28 mouse cellular contexts compared by ENCODE assay signal in the genomic region with DNA sequence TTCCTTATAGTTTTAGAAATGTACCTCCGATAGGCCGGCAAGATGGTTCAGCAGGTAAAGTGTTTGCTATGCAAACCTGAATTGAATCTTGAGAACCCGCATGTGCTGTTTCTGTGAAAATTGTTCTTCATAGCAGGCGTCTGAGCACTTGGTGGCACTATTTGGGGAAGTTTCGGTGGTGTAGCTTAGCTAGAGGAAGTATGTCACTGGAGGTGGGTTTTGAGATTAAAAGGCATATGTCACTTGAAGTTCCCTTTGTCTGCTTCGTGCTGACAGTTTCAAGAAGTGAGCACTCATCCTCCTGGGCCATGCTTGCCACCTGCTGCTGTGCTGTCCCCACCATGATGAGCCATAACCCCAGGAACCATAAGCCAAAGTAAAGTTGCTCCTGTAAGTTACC. TPM values are rescaled to one million over a fixed set of nuclear protein-coding genes. Genes with fewer than 3 reads are reported as not detected.
A peak's percentile ranks its signal among the peaks of the same experiment; 100 is the strongest.
DNase-seq lines count a peak whose midpoint lies in the region; ATAC-seq and TF ChIP-seq lines count a peak whose summit lies in the region.
"Had no signal": no experiment of that assay in that cellular context is flagged by ENCODE, and none has a peak within 500 bp of the region (broad histone marks: within the 10 kb centered on the region; RNA-seq: fewer than 3 reads in every experiment).

No protein-coding gene starts in this region.

- no peaks in the 10 kb centered on the region for H3K4me1 ChIP-seq in heart, embryonic 10.5 days
- peaks cover 3 to 17% of the 10 kb centered on the region in 2 experiments for H3K4me1 ChIP-seq in CH12.LX (ENCODE audit: control insufficient read depth in 1 of 2, insufficient read depth in 2 of 2)
- no peaks in the 10 kb centered on the region for H3K4me1 ChIP-seq in liver, embryonic 12.5 days
- H3K4me1 ChIP-seq in limb, embryonic 10.5 days, result no peaks in the 10 kb centered on the region
- H3K4me1 ChIP-seq: heart, embryonic 12.5 days; lung, embryonic 15.5 days; midbrain, embryonic 10.5 days; midbrain, embryonic 15.5 days; neural tube, embryonic 12.5 days had no signal

- TF ChIP-seq POLR2A in CH12.LX (IDR thresholded peaks at IDR 0.05; ENCODE audit: low read depth, low read length), result peak; percentile 34; the same call in 1 of the 2 replicates

- ATAC-seq in granulocyte monocyte progenitor cell, adult 5-6 weeks (replicated peaks; ENCODE audit: poor library complexity, severe bottlenecking), result peak; percentile 99
- ATAC-seq in monocyte, adult 5-6 weeks (replicated peaks; ENCODE audit: insufficient number of reproducible peaks, low FRiP score, low TSS enrichment, poor library complexity, severe bottlenecking), result peak; percentile 70; the same call in 1 of the 2 replicates
- ATAC-seq in liver, embryonic 12.5 days, result no peak
- ATAC-seq: activated CD4-positive, CD25-positive, alpha-beta regulatory T cell, adult 4 months; forebrain, embryonic 16.5 days; inflammation-experienced regulatory T-cells, adult 6 months; midbrain, embryonic 15.5 days had no signal

- dilution Hi-C loops in CH12.LX (cut with MboI; ENCODE audit: extremely low pct_ligation_motif_present, extremely low pct_unique_long_range_greater_than_20kb, low sequenced_read_pairs), result no loop called here

- no peaks in the 10 kb centered on the region for H3K36me3 ChIP-seq in heart, embryonic 10.5 days
- no peaks in the 10 kb centered on the region for H3K36me3 ChIP-seq in CH12.LX (replicated peaks in 1 of 2; ENCODE audit: control insufficient read depth in 1 of 2, insufficient read depth in 1 of 2, low read length in 1 of 2)
- no peaks in the 10 kb centered on the region for H3K36me3 ChIP-seq in liver, embryonic 12.5 days
- no peaks in the 10 kb centered on the region for H3K36me3 ChIP-seq in limb, embryonic 10.5 days
- H3K36me3 ChIP-seq: heart, embryonic 12.5 days; lung, embryonic 15.5 days; midbrain, embryonic 10.5 days; midbrain, embryonic 15.5 days; neural tube, embryonic 12.5 days had no signal

- peak in 1 of 2 experiments; percentile 47; a peak in 2 of 4 replicates for TF ChIP-seq CTCF in CH12.LX (conservative IDR thresholded peaks at IDR 0.05 in 1 of 2, IDR thresholded peaks at IDR 0.05 in 1 of 2; ENCODE audit: low read depth in 2 of 2, low read length in 2 of 2)

- WGBS in heart, embryonic 10.5 days, result 65% methylated on average over 6 of the region's 6 CpGs
- 42% methylated on average over 6 of the region's 6 CpGs for WGBS in liver, embryonic 12.5 days (ENCODE audit: insufficient replicate concordance)
- WGBS in limb, embryonic 10.5 days, result 82% methylated on average over 6 of the region's 6 CpGs

- H3K27ac ChIP-seq in heart, embryonic 10.5 days, result no peak overlapping the region
- no peak overlapping the region; the same call in 1 of the 2 replicates for H3K27ac ChIP-seq in CH12.LX (ENCODE audit: insufficient read depth, low read depth)
- H3K27ac ChIP-seq in liver, embryonic 12.5 days, result no peak overlapping the region
- no peak overlapping the region for H3K27ac ChIP-seq in limb, embryonic 10.5 days
- H3K27ac ChIP-seq: hindbrain, embryonic 14.5 days; lung, embryonic 15.5 days; midbrain, embryonic 10.5 days; midbrain, embryonic 15.5 days; neural tube, embryonic 12.5 days had no signal

- peak; percentile 56 for DNase-seq in heart, adult 11 months
- no peak for DNase-seq in heart, embryonic 10.5 days (ENCODE audit: low spot score)
- peak; percentile 70 for DNase-seq in CH12.LX (ENCODE audit: extremely low read depth)
- no peak for DNase-seq in neural tube, embryonic 10.5 days (ENCODE audit: extremely low spot score, low spot score)
- no peak for DNase-seq in limb, embryonic 10.5 days (ENCODE audit: low spot score)
- DNase-seq: adrenal gland, adult 8-10 months; cerebellum, adult 11 months; cerebellum, adult 9-11 months; gastrocnemius, postnatal 10 days; heart, adult 18-20 months; heart, postnatal 4 days; kidney, adult 11 months; kidney, postnatal 14 days; layer of hippocampus, adult 9-11 months; lung, postnatal 4 days had no signal

- H3K79me2 ChIP-seq in CH12.LX (replicated peaks; ENCODE audit: control insufficient read depth, extremely low read depth, insufficient read depth, poor library complexity, severe bottlenecking), result no peaks in the 10 kb centered on the region

- TF ChIP-seq RAD21 in CH12.LX (IDR thresholded peaks at IDR 0.05; ENCODE audit: low read depth, low read length), result no peak

- in situ Hi-C loops in CH12.LX (cut with MboI; ENCODE audit: low pct_ligation_motif_present, low pct_unique_long_range_greater_than_20kb, low sequenced_read_pairs), result loop anchor here (10.0 kb wide), 2 partner anchors 143 to 387 kb away; a partner anchor contains a TSS

- no peak overlapping the region for H3K4me3 ChIP-seq in heart, embryonic 10.5 days
- peak overlapping the region in 2 of 3 experiments; percentile 16 to 29 for H3K4me3 ChIP-seq in CH12.LX (replicated peaks in 1 of 3; ENCODE audit: low read depth in 2 of 3, low read length in 2 of 3, poor library complexity in 1 of 3)
- H3K4me3 ChIP-seq in liver, embryonic 12.5 days, result no peak overlapping the region
- no peak overlapping the region for H3K4me3 ChIP-seq in limb, embryonic 10.5 days
- H3K4me3 ChIP-seq: erythroblast, embryonic 14.5 days; heart, embryonic 12.5 days; lung, embryonic 15.5 days; midbrain, embryonic 10.5 days; midbrain, embryonic 15.5 days; neural tube, embryonic 12.5 days had no signal

- no peaks in the 10 kb centered on the region for H3K9me3 ChIP-seq in heart, embryonic 10.5 days
- peaks cover 7% of the 10 kb centered on the region for H3K9me3 ChIP-seq in CH12.LX (replicated peaks; ENCODE audit: low read length)
- H3K9me3 ChIP-seq in liver, embryonic 12.5 days (replicated peaks), result peaks cover 4% of the 10 kb centered on the region
- no peaks in the 10 kb centered on the region for H3K9me3 ChIP-seq in limb, embryonic 10.5 days (replicated peaks)
- H3K9me3 ChIP-seq: lung, embryonic 15.5 days; midbrain, embryonic 15.5 days had no signal

- no peak for TF ChIP-seq EP300 in CH12.LX (IDR thresholded peaks at IDR 0.05; ENCODE audit: low read length)

- H3K9ac ChIP-seq in CH12.LX (ENCODE audit: insufficient read depth, low read depth), result peak overlapping the region; percentile 45; the same call in 1 of the 2 replicates
- no peak overlapping the region for H3K9ac ChIP-seq in liver, embryonic 12.5 days
- H3K9ac ChIP-seq: heart, embryonic 12.5 days; hindbrain, embryonic 14.5 days; lung, embryonic 15.5 days; midbrain, embryonic 15.5 days; neural tube, embryonic 12.5 days had no signal

- H3K27me3 ChIP-seq in heart, embryonic 10.5 days (ENCODE audit: insufficient read depth, poor library complexity, severe bottlenecking), result no peaks in the 10 kb centered on the region
- H3K27me3 ChIP-seq in CH12.LX (replicated peaks), result no peaks in the 10 kb centered on the region
- H3K27me3 ChIP-seq in liver, embryonic 12.5 days (replicated peaks), result no peaks in the 10 kb centered on the region
- H3K27me3 ChIP-seq in limb, embryonic 10.5 days (ENCODE audit: low read depth, poor library complexity, severe bottlenecking), result no peaks in the 10 kb centered on the region
- H3K27me3 ChIP-seq: heart, embryonic 12.5 days; lung, embryonic 15.5 days; midbrain, embryonic 15.5 days; neural tube, embryonic 12.5 days had no signal

- H3K4me2 ChIP-seq in CH12.LX (ENCODE audit: insufficient read depth, low read depth, poor library complexity, severe bottlenecking), result peak overlapping the region; percentile 78; the same call in 1 of the 2 replicates
- no peak overlapping the region for H3K4me2 ChIP-seq in liver, embryonic 12.5 days
- H3K4me2 ChIP-seq: heart, embryonic 12.5 days; hindbrain, embryonic 14.5 days; lung, embryonic 15.5 days; midbrain, embryonic 15.5 days; neural tube, embryonic 12.5 days had no signal

RNA-seq across cellular contexts. Expression of a gene that starts 8.2 kb away (rescaled TPM):
- 439 and 487 TPM in 2 replicates for polyA plus RNA-seq in heart, embryonic 10.5 days (2016; fragmentation: Nextera tagmentation; extraction: Ambion mirVana)
- total RNA-seq in CH12.LX (2012; rRNA removed) (205 and 227 TPM in 2 replicates), CH12.LX (2014; rRNA removed) (222 and 253 TPM in 2 replicates)
- polyA plus RNA-seq in CH12.LX (2012; ENCODE audit: insufficient read length, low read depth), result 144 and 159 TPM in 2 replicates
- total RNA-seq in granulocyte monocyte progenitor cell, adult 5-6 weeks (2014; fragmentation: Nextera tagmentation), result 158 and 183 TPM in 2 replicates
- 46.9 and 72.7 TPM in 2 replicates for total RNA-seq in granulocyte monocyte progenitor cell, adult 5-6 weeks (2017)
- total RNA-seq in monocyte, adult 5-6 weeks (2017), result 19.6 to 49.3 TPM (median 45.1 TPM) in 3 replicates
- polyA plus RNA-seq in liver, embryonic 12.5 days (2016; fragmentation: Nextera tagmentation; extraction: Ambion mirVana), result 207 and 214 TPM in 2 replicates
- polyA plus RNA-seq in limb, embryonic 10.5 days (2016; fragmentation: Nextera tagmentation; extraction: Ambion mirVana), result 321 and 322 TPM in 2 replicates

RNA-seq across cellular contexts. Expression of a gene that starts 17.8 kb away (rescaled TPM):
- polyA plus RNA-seq in heart, embryonic 10.5 days (2016; fragmentation: Nextera tagmentation; extraction: Ambion mirVana), result 34.9 and 40.9 TPM in 2 replicates
- total RNA-seq in CH12.LX (2012; rRNA removed) (23.1 and 28.7 TPM in 2 replicates), CH12.LX (2014; rRNA removed) (36.1 and 39.7 TPM in 2 replicates)
- polyA plus RNA-seq in CH12.LX (2012; ENCODE audit: insufficient read length, low read depth), result 38.9 and 43.8 TPM in 2 replicates
- 37.2 and 41.3 TPM in 2 replicates for total RNA-seq in granulocyte monocyte progenitor cell, adult 5-6 weeks (2014; fragmentation: Nextera tagmentation)
- total RNA-seq in granulocyte monocyte progenitor cell, adult 5-6 weeks (2017), result 93.1 and 94.7 TPM in 2 replicates
- 78.8 to 88.0 TPM (median 79.8 TPM) in 3 replicates for total RNA-seq in monocyte, adult 5-6 weeks (2017)
- polyA plus RNA-seq in liver, embryonic 12.5 days (2016; fragmentation: Nextera tagmentation; extraction: Ambion mirVana), result 26.5 and 26.7 TPM in 2 replicates
- 46.7 and 54.3 TPM in 2 replicates for polyA plus RNA-seq in limb, embryonic 10.5 days (2016; fragmentation: Nextera tagmentation; extraction: Ambion mirVana)

RNA-seq across cellular contexts. Expression of a gene that starts 18.0 kb away (rescaled TPM):
- 16.3 and 23.2 TPM in 2 replicates for polyA plus RNA-seq in heart, embryonic 10.5 days (2016; fragmentation: Nextera tagmentation; extraction: Ambion mirVana)
- total RNA-seq in CH12.LX (2012; rRNA removed) (6.5 and 7.8 TPM in 2 replicates), CH12.LX (2014; rRNA removed) (1.6 and 2.2 TPM in 2 replicates)
- 7.2 and 9.7 TPM in 2 replicates for polyA plus RNA-seq in CH12.LX (2012; ENCODE audit: insufficient read length, low read depth)
- 20.5 and 35.3 TPM in 2 replicates for total RNA-seq in granulocyte monocyte progenitor cell, adult 5-6 weeks (2014; fragmentation: Nextera tagmentation)
- total RNA-seq in granulocyte monocyte progenitor cell, adult 5-6 weeks (2017), result 1.4 and 8.9 TPM in 2 replicates
- 6.8 to 13.1 TPM (median 8.2 TPM) in 3 replicates for total RNA-seq in monocyte, adult 5-6 weeks (2017)
- 21.5 and 23.9 TPM in 2 replicates for polyA plus RNA-seq in liver, embryonic 12.5 days (2016; fragmentation: Nextera tagmentation; extraction: Ambion mirVana)
- 15.6 and 21.5 TPM in 2 replicates for polyA plus RNA-seq in limb, embryonic 10.5 days (2016; fragmentation: Nextera tagmentation; extraction: Ambion mirVana)

RNA-seq across cellular contexts. Expression of a gene that starts 47.8 kb away (rescaled TPM):
- polyA plus RNA-seq in heart, embryonic 10.5 days (2016; fragmentation: Nextera tagmentation; extraction: Ambion mirVana), result 3.8 and 4.0 TPM in 2 replicates
- total RNA-seq in CH12.LX (2012; rRNA removed) (4.5 and 6.6 TPM in 2 replicates), CH12.LX (2014; rRNA removed) (4.2 and 4.5 TPM in 2 replicates)
- polyA plus RNA-seq in CH12.LX (2012; ENCODE audit: insufficient read length, low read depth), result 6.4 and 7.3 TPM in 2 replicates
- total RNA-seq in granulocyte monocyte progenitor cell, adult 5-6 weeks (2014; fragmentation: Nextera tagmentation), result 9.3 and 14.1 TPM in 2 replicates
- total RNA-seq in granulocyte monocyte progenitor cell, adult 5-6 weeks (2017), result 5.4 and 10.7 TPM in 2 replicates
- total RNA-seq in monocyte, adult 5-6 weeks (2017), result 40.6 to 102 TPM (median 50.8 TPM) in 3 replicates
- 3.0 and 3.2 TPM in 2 replicates for polyA plus RNA-seq in liver, embryonic 12.5 days (2016; fragmentation: Nextera tagmentation; extraction: Ambion mirVana)
- 2.0 and 3.7 TPM in 2 replicates for polyA plus RNA-seq in limb, embryonic 10.5 days (2016; fragmentation: Nextera tagmentation; extraction: Ambion mirVana)

Comparison
In these comparisons a context has a peak if more than half of its experiments do, and no peak if none do; other contexts are left out.
1. DNase-seq: peak in heart, adult 11 months (single experiment) and CH12.LX (single experiment); none in heart, embryonic 10.5 days (single experiment), neural tube, embryonic 10.5 days (single experiment) and limb, embryonic 10.5 days (single experiment).
2. H3K4me3 ChIP-seq: peak in CH12.LX (2 of 3); none in heart, embryonic 10.5 days (single experiment), liver, embryonic 12.5 days (single experiment) and limb, embryonic 10.5 days (single experiment).